Mouse (Mus musculus) CH12.LX (cell line): ENCODE measurements around the gene 4933414I15Rik.

Source experiments
- CTCF ChIP-seq, 2 experiments: IDR thresholded peaks in 1 of 2; conservative IDR thresholded peaks in 1 of 2; 2 replicates each; pipeline ENCODE4 v1.5.1; 2011 to 2012; ENCODE audit warnings: low read depth in 2 of 2, low read length in 2 of 2, improper control_type of control experiment in 1 of 2, inconsistent platforms in 1 of 2, mild to moderate bottlenecking in 1 of 2, moderate library complexity in 1 of 2
- HCFC1 ChIP-seq: IDR thresholded peaks from 2 replicates; pipeline ENCODE4 v1.6.1; 2012; ENCODE audit warnings: low read depth, mild to moderate bottlenecking, inconsistent platforms, low read length, improper control_type of control experiment
- JUND ChIP-seq: conservative IDR thresholded peaks from 2 replicates; pipeline ENCODE4 v1.6.1; 2011; ENCODE audit warnings: low read depth, low read length, improper control_type of control experiment
- PAX5 ChIP-seq: IDR thresholded peaks from 2 replicates; pipeline ENCODE4 v1.6.1; 2012; ENCODE audit warnings: low read length, inconsistent platforms, mixed read lengths
- TBP ChIP-seq: conservative IDR thresholded peaks from 2 replicates; pipeline ENCODE4 v1.6.1; 2011; ENCODE audit warnings: low read depth, low read length, improper control_type of control experiment
- TCF12 ChIP-seq: IDR thresholded peaks from 2 replicates; pipeline ENCODE4 v1.6.1; 2014; ENCODE audit warnings: low read depth, mild to moderate bottlenecking, inconsistent platforms, low read length, improper control_type of control experiment
- ZMIZ1 ChIP-seq: IDR thresholded peaks from 2 replicates; pipeline ENCODE4 v1.6.1; 2012; ENCODE audit warnings: low read depth, mild to moderate bottlenecking, inconsistent platforms, low read length, improper control_type of control experiment

DNA sequence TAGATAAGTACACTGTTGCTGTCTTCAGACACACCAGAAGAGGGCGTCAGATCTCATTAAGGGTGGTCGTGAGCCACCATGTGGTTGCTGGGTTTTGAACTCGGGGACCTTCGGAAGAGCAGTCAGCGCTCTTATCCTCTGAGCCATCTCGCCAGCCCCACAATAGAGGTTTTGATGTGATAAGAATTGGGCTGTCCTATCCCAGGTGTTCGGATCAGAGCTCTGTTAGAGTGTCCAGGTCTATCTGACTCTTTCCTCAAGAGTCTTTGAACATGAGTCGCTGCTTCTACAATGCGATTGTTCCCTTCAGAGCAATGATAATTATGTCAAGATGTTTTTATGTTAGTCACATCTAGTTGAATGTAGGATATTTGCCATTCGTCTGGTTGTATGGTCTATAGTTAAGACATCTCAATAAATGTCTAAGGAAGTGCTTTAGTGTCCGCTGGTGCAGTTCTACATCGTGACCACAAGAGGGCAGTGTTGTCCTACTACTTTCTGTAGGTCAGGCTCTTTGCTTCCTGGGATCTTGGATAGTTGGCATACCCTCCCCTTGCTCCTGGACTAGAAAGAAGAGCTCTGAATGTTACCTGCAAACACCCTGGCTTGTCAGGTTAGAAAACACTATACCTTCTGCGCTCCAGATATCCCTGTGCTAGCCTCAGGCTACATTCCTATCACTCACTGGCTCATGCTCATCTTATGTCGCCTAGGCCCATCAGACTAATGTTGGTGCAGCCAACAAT, 3.8 kb downstream of the 4933414I15Rik start:
- TF ChIP-seq CTCF (conservative IDR thresholded peaks at IDR 0.05 in 1 of 2, IDR thresholded peaks at IDR 0.05 in 1 of 2; ENCODE audit: low read depth in 2 of 2, low read length in 2 of 2) (peak; percentile 96 to 100), TCF12 (no peak), ZMIZ1 (no peak), PAX5 (no peak), TBP (no peak), HCFC1 (no peak), JUND (no peak; the same call in 1 of the 2 replicates)
